Mouse (Mus musculus) spleen, adult 2 months (tissue): ENCODE data around the gene Pde4dip. TPM values are rescaled to one million over a fixed set of nuclear protein-coding genes. Genes with fewer than 3 reads are reported as not detected.

Source experiments
- DNase-seq, 2 experiments: peaks; one replicate each; pipeline versions ENCODE4 v3.0.0 to v3.0.0-alpha.2; 2012 to 2021; ENCODE audit warnings: low spot score in 2 of 2, low read depth in 1 of 2
- H3K27ac ChIP-seq: fragments of 200-500 bp; 2 replicates; pipeline ENCODE4 v1.5.1; 2012; ENCODE audit warnings: low read length, inconsistent platforms; ENCODE audit not compliant: insufficient read depth
- H3K27me3 ChIP-seq: fragments of 200-500 bp; 2 replicates; pipeline ENCODE4 v1.6.1; 2012; ENCODE audit warnings: mild to moderate bottlenecking, moderate library complexity, low read length, inconsistent platforms; ENCODE audit not compliant: control insufficient read depth, insufficient read depth
- H3K36me3 ChIP-seq: fragments of 200-500 bp; 2 replicates; pipeline ENCODE4 v1.6.1; 2012; ENCODE audit warnings: mild to moderate bottlenecking, low read length, inconsistent platforms; ENCODE audit not compliant: control insufficient read depth, insufficient read depth
- H3K4me1 ChIP-seq: fragments of 200-500 bp; 2 replicates; pipeline ENCODE4 v1.6.1; 2011; ENCODE audit warnings: inconsistent platforms; ENCODE audit not compliant: control insufficient read depth, insufficient read depth, insufficient read length
- H3K4me3 ChIP-seq: fragments of 200-500 bp; 2 replicates; pipeline ENCODE4 v1.5.1; 2011; ENCODE audit warnings: mild to moderate bottlenecking, inconsistent platforms; ENCODE audit not compliant: insufficient read depth, insufficient read length; ENCODE audit errors: extremely low read depth
- CTCF ChIP-seq: fragments of 200-500 bp; IDR thresholded peaks from 2 replicates; pipeline ENCODE4 v1.5.1; 2011; ENCODE audit warnings: mild to moderate bottlenecking, inconsistent platforms; ENCODE audit not compliant: insufficient read depth, insufficient read length, insufficient replicate concordance; ENCODE audit errors: extremely low read depth
- POLR2A ChIP-seq: fragments of 200-500 bp; IDR thresholded peaks from 2 replicates; pipeline ENCODE4 v1.6.1; 2011; ENCODE audit warnings: low read depth, low read length, inconsistent platforms
- WGBS: fragments of 180-500 bp; shearing (Covaris S2); methylation state at CpG from one replicate; pipeline ENCODE4 v1.1.7; 2018; 5-methylcytosine and 5-hydroxymethylcytosine counted together
- polyA plus RNA-seq: library from polyadenylated mRNA; depleted of rRNA; stranded (reverse); fragments of >200 nt; gene quantifications from 2 replicates; pipeline ENCODE4 v1.2.3, GENCODE M21; 2012

Gene Pde4dip
- polyA plus RNA-seq, 1 experiment = 12.0 TPM

GRCm38 (mm10) chr3:97860820-97861451 lies 27.6 kb downstream of the Pde4dip start:
- Histone ChIP-seq H3K4me3 (no peak overlapping the region), H3K27me3 (no peaks in the 10 kb centered on the region), H3K36me3 (no peaks in the 10 kb centered on the region), H3K27ac (no peak overlapping the region), H3K4me1 (no peaks in the 10 kb centered on the region)
- no peak for TF ChIP-seq POLR2A
- no peak for TF ChIP-seq CTCF
- 86% methylated on average over 7 of the region's 7 CpGs for WGBS
- DNase-seq = no peak

- H3K4me1 ChIP-seq = no peaks in the 10 kb centered on the region
- 78% methylated on average over 1 of the region's 1 CpGs for WGBS
- H3K4me3 ChIP-seq = no peak overlapping the region
- no peaks in the 10 kb centered on the region for H3K36me3 ChIP-seq
- no peaks in the 10 kb centered on the region for H3K27me3 ChIP-seq
- DNase-seq = no peak
- no peak overlapping the region for H3K27ac ChIP-seq
- TF ChIP-seq CTCF = no peak
Observed at GRCm38 (mm10) chr3:97859400-97859799, 29.1 kb downstream of the Pde4dip start.

- H3K27me3 ChIP-seq = no peaks in the 10 kb centered on the region
- 84% methylated on average over 9 of the region's 9 CpGs for WGBS
- no peaks in the 10 kb centered on the region for H3K36me3 ChIP-seq
- DNase-seq = no peak
- TF ChIP-seq CTCF (no peak), POLR2A (no peak)
- H3K27ac ChIP-seq = no peak overlapping the region
- no peaks in the 10 kb centered on the region for H3K4me1 ChIP-seq
- H3K4me3 ChIP-seq = no peak overlapping the region
Observed at GRCm38 (mm10) chr3:97854575-97855384, 33.7 kb downstream of the Pde4dip start.

GRCm38 (mm10) chr3:97851803-97852202 lies 36.7 kb downstream of the Pde4dip start:
- 86% methylated on average over 2 of the region's 2 CpGs for WGBS
- TF ChIP-seq CTCF = no peak

DNA sequence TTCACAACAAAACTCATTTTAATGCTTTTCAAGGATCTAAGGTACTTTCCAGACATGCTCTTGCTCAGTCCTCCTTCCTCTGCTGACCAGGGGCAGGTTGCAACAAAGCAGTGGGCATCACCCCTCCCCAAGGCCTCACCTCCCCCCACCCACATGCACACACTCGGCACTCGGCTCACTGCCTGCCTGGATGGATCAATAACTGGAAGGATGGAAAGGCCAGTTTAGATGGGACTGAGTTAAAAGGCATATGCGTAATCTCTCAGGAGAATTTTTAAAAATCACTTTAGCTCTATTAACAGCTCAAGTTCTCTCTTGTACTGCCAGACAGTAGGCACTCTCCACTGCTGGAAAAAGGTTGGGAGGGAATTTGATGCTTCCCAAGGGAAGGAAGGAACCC lies 40.9 kb downstream of the Pde4dip start:
- no peak overlapping the region for H3K4me3 ChIP-seq
- H3K27ac ChIP-seq = no peak overlapping the region
- DNase-seq = no peak
- no peaks in the 10 kb centered on the region for H3K36me3 ChIP-seq
- H3K4me1 ChIP-seq = no peaks in the 10 kb centered on the region
- WGBS = 85% methylated on average over 3 of the region's 3 CpGs
- TF ChIP-seq POLR2A (no peak), CTCF (no peak)
- H3K27me3 ChIP-seq = no peaks in the 10 kb centered on the region

More at GRCm38 (mm10) chr3:97851803-97852202, 36.7 kb downstream of the Pde4dip start:
- no peak for DNase-seq
- no peaks in the 10 kb centered on the region for H3K4me1 ChIP-seq
- H3K27ac ChIP-seq = no peak overlapping the region
- H3K27me3 ChIP-seq = no peaks in the 10 kb centered on the region
- no peak overlapping the region for H3K4me3 ChIP-seq
- no peaks in the 10 kb centered on the region for H3K36me3 ChIP-seq

DNA sequence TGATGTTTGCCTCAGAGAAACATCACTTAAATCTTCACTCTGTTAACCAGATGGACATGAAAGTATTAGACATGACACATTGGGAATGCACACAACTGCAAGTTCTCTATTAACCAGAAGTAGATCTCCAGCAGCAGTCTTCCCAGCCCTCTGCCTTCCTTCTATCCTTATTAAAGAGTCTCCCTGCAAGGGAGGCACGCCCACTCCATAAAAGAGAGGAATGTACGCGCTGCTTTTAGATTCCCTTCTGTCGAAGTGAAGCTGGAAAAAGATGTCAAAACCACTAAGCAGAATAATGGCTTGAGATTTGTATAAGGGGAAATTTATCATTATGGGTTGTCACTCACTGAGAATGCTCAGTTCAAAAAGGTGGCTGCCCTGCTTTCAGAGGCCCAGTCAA lies 42.1 kb downstream of the Pde4dip start:
- 78% methylated on average over 4 of the region's 4 CpGs for WGBS

DNA sequence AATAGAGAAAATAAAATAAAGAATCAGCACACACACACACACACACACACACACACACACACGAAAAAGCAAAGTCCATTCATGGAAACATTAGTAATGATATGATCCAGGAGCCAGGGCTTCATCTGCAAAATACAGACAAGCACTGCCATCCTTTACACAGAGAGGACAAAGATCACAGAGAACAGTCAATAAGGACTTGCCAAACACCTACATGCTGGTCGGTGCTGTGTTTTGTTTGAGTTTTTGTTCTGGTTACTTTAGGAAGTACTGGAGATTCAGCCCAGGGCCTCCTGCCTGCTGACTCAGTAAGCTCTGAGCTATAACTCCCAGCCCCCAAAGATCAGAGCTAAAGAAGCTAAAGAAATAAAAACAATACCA lies 43.7 kb downstream of the Pde4dip start:
- TF ChIP-seq POLR2A (no peak), CTCF (no peak)
- Histone ChIP-seq H3K27ac (no peak overlapping the region), H3K4me1 (no peaks in the 10 kb centered on the region), H3K36me3 (no peaks in the 10 kb centered on the region), H3K4me3 (no peak overlapping the region), H3K27me3 (no peaks in the 10 kb centered on the region)
- no peak for DNase-seq
- 70% methylated on average over 2 of the region's 2 CpGs for WGBS

More for the DNA sequence above, 42.1 kb downstream of the Pde4dip start:
- Histone ChIP-seq H3K36me3 (no peaks in the 10 kb centered on the region), H3K27me3 (no peaks in the 10 kb centered on the region), H3K4me1 (no peaks in the 10 kb centered on the region), H3K4me3 (no peak overlapping the region), H3K27ac (no peak overlapping the region)
- no peak for TF ChIP-seq POLR2A
- no peak for TF ChIP-seq CTCF
- DNase-seq = no peak
